Mouse (Mus musculus) forebrain, embryonic 11.5 days (tissue): ENCODE measurements at regions not wholly inside any gene's neighbourhood (a gene's known extent, or its start where the extent isn't known, plus 50 kb on each side); places are given as distances from the start of the nearest gene placed in this dataset.

ENCODE experiments used
- ATAC-seq: fragments of 200-750 bp; cut with Nextera tagmentation; replicated peaks from 2 replicates; pipeline ENCODE4 v1.8.0; 2017; ENCODE audit warnings: moderate TSS enrichment; ENCODE audit not compliant: low FRiP score
- DNase-seq: peaks from one replicate; pipeline ENCODE4 v3.0.0-alpha.2; 2017; ENCODE audit warnings: low spot score
- H3K27ac ChIP-seq: fragments of 300-500 bp; sonication (generic); 2 replicates; pipeline ENCODE4 v1.5.1; 2014; ENCODE audit warnings: low read depth, low read length
- H3K27me3 ChIP-seq: fragments of 300-500 bp; sonication (generic); 2 replicates; pipeline ENCODE4 v1.6.1; 2014; ENCODE audit warnings: mild to moderate bottlenecking, low read length, mixed read lengths; ENCODE audit not compliant: control insufficient read depth, insufficient read depth
- H3K36me3 ChIP-seq: fragments of 300-500 bp; sonication (generic); 2 replicates; pipeline ENCODE4 v1.6.1; 2014; ENCODE audit warnings: mild to moderate bottlenecking, low read length, moderate library complexity, mixed read lengths; ENCODE audit not compliant: control insufficient read depth, insufficient read depth
- H3K4me1 ChIP-seq: fragments of 300-500 bp; sonication (generic); replicated peaks from 2 replicates; pipeline ENCODE4 v1.6.1; 2014; ENCODE audit warnings: low read length, mixed read lengths; ENCODE audit not compliant: control insufficient read depth, insufficient read depth
- H3K4me2 ChIP-seq: fragments of 300-500 bp; sonication (generic); 2 replicates; pipeline ENCODE4 v1.6.1; 2014; ENCODE audit warnings: low read depth, mild to moderate bottlenecking, low read length, moderate library complexity, mixed read lengths; ENCODE audit not compliant: severe bottlenecking
- H3K4me3 ChIP-seq: fragments of 300-500 bp; sonication (generic); 2 replicates; pipeline ENCODE4 v1.5.1; 2014; ENCODE audit warnings: low read depth, low read length
- H3K9ac ChIP-seq: fragments of 300-500 bp; sonication (generic); 2 replicates; pipeline ENCODE4 v1.6.1; 2014; ENCODE audit warnings: low read length
- H3K9me3 ChIP-seq: fragments of 300-500 bp; sonication (generic); 2 replicates; pipeline ENCODE4 v1.6.1; 2016; ENCODE audit warnings: low read length, mixed read lengths; ENCODE audit not compliant: control insufficient read depth
- WGBS: fragments of 180-500 bp; shearing (Covaris S2); extraction: QIAGEN DNeasy Blood & Tissue Kit; methylation state at CpG from one replicate; pipeline ENCODE4 v1.1.7; 2014; 5-methylcytosine and 5-hydroxymethylcytosine counted together

DNA sequence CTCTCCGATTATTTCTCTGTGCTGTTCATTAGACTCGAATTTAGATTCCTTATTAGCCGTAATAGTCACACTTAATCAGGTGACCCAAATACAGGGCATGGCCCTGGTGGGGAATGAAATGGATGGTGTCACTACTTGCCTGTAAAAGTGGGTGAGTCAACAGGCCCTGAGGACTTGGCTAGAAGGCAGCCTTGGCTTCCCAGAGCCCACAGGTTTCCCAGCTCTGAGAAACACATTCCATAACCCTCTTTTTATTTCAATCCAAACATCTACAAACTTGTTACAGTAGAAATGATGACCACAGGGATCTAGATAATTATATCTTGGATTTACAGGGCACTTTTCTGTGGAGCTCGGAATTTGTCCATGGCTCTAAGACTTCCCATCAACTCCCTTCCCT is 105.2 kb upstream of the Slc7a11 start:
- no peak overlapping the region for H3K27ac ChIP-seq
- ATAC-seq (no peak), DNase-seq (no peak)
- H3K9me3 ChIP-seq: no peaks in the 10 kb centered on the region
- WGBS: 89% methylated on average over 4 of the region's 4 CpGs
- no peak overlapping the region for H3K4me2 ChIP-seq
- H3K4me3 ChIP-seq: no peak overlapping the region
- no peak overlapping the region for H3K9ac ChIP-seq
- no peaks in the 10 kb centered on the region for H3K36me3 ChIP-seq
- H3K4me1 ChIP-seq: no peaks in the 10 kb centered on the region; the same call in 1 of the 2 replicates
- H3K27me3 ChIP-seq: no peaks in the 10 kb centered on the region

DNA sequence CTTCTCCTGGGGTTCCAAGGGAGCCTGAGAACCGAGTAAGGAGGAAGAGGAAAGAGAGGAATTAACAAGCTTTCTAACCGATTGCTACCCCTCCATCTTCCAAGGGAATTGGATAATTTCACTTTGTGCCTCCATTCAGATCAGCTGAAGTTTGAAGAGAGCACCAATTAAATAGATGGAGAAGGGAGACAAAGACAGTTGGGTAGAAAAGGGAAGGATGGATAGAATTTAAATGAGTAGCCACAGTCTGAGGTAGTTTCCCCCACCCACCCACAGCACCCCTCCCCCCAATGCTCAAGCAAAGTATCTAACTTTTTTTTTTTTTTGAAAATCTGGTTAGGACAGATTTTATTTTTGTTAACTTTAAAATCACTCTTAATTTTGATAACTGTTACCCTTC is 87.2 kb upstream of the Slc7a11 start:
- peak; percentile 71 for ATAC-seq
- H3K4me1 ChIP-seq: 0 out of 2 replicates have a peak, but pooled peaks cover 2% of the 10 kb centered on the region
- no peak overlapping the region for H3K4me2 ChIP-seq
- no peaks in the 10 kb centered on the region for H3K9me3 ChIP-seq
- H3K27me3 ChIP-seq: no peaks in the 10 kb centered on the region
- 13% methylated on average over 2 of the region's 2 CpGs for WGBS
- no peak overlapping the region for H3K27ac ChIP-seq
- DNase-seq: no peak
- H3K36me3 ChIP-seq: no peaks in the 10 kb centered on the region
- no peak overlapping the region for H3K4me3 ChIP-seq
- H3K9ac ChIP-seq: no peak overlapping the region

DNA sequence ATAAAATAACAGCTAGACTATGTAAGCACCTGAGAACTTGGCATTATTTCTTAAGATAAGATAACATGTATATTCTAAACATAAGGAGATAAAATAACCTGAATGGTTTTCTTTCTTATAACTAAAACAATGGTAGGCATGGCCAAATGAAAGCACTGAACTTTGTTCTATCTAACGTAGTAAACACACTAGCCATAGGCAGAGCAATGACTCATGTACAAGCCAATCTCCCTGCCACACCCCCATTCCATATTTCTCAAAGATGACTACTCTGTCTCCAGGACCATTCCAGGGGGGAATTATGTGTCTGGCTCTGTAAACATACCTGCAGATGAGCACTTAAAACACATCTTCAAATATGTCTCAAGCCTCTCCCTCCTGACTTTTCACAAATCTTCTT is 80.6 kb upstream of the Slc7a11 start:
- Histone ChIP-seq H3K4me1 (no peaks in the 10 kb centered on the region), H3K9me3 (no peaks in the 10 kb centered on the region), H3K27me3 (no peaks in the 10 kb centered on the region), H3K4me2 (no peak overlapping the region), H3K36me3 (no peaks in the 10 kb centered on the region), H3K4me3 (no peak overlapping the region), H3K9ac (no peak overlapping the region), H3K27ac (no peak overlapping the region)
- no peak for ATAC-seq
- no peak for DNase-seq
- 90% methylated on average over 1 of the region's 1 CpGs for WGBS

DNA sequence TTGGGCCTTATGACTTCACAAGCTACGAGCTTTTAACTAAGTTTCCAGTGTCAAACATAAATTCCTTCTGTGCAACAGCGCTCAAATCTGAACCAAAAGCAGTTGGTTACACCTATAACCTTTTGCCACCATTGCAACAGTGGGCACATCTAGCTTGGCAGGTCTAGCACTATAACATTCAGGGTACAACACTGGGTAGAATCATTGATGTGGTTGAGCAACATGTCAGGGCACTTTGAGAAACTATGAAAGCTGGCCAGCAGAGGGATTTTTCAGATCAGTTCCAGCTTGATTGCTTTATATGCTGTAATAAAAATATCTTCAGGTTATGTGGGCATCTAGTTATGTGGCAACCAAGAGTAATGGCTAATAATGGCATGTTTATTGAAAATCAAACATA is 63.8 kb upstream of the Slc7a11 start:
- Histone ChIP-seq H3K4me1 (no peaks in the 10 kb centered on the region), H3K4me2 (no peak overlapping the region), H3K4me3 (no peak overlapping the region), H3K9ac (no peak overlapping the region), H3K9me3 (no peaks in the 10 kb centered on the region), H3K27me3 (no peaks in the 10 kb centered on the region), H3K36me3 (no peaks in the 10 kb centered on the region), H3K27ac (no peak overlapping the region)
- ATAC-seq: no peak
- DNase-seq: no peak
- 80% methylated on average over 2 of the region's 2 CpGs for WGBS
